Mouse (Mus musculus): Measurements from ENCODE around the gene Olfr325. TPM values are rescaled to one million over a fixed set of nuclear protein-coding genes. Genes with fewer than 3 reads are reported as not detected.

Gene Olfr325
- total RNA-seq, 2 experiments from 2014 or later = not detected

- DNase-seq (ENCODE audit: low spot score in 2 of 2) = no peak
Measured at GRCm38 (mm10) chr11:58626146-58626545, 48.6 kb downstream of the Olfr325 start.

- DNase-seq (ENCODE audit: low spot score in 2 of 2) = no peak
Measured at GRCm38 (mm10) chr11:58630401-58630800, 52.9 kb downstream of the Olfr325 start, which contains the start of gene Olfr323. Olfr323 (minus strand) TSS chr11:58630501.

Other genes with a start within 250 kb of the Olfr325 start
- 10 to 100 TPM; 39.4 to 45.1 TPM for gene Zfp672, start 247.4 kb upstream of the Olfr325 start, total RNA-seq (2021)
- gene Sh3bp5l, start 247.0 kb upstream of the Olfr325 start, total RNA-seq (2021) = 10 to 100 TPM; 50.1 to 53.7 TPM
- gene Lypd8, start 198.7 kb upstream of the Olfr325 start, total RNA-seq (2021) = not detected
- not detected for gene 1810065E05Rik, start 156.6 kb upstream of the Olfr325 start, total RNA-seq (2021)
- not detected for gene Gm12253, start 145.2 kb upstream of the Olfr325 start, total RNA-seq (2021)
- not detected for gene Lypd9, start 124.8 kb upstream of the Olfr325 start, total RNA-seq (2021)
- not detected for gene Olfr30, start 115.5 kb upstream of the Olfr325 start, total RNA-seq (2021)
- gene Olfr332, start 85.2 kb upstream of the Olfr325 start, total RNA-seq (2021) = not detected
- not detected for gene Olfr331, start 75.2 kb upstream of the Olfr325 start, total RNA-seq (2021)
- gene Olfr330, start 42.9 kb upstream of the Olfr325 start, total RNA-seq (2021) = not detected
- gene Olfr329-ps, start 31.3 kb upstream of the Olfr325 start, total RNA-seq (2021) = not detected
- gene Olfr328, start 22.1 kb upstream of the Olfr325 start, total RNA-seq (2021) = not detected
- gene Olfr224, start 7.2 kb upstream of the Olfr325 start, total RNA-seq (2021) = not detected
- gene Olfr324, start 17.4 kb downstream of the Olfr325 start, total RNA-seq (2021) = not detected
- gene 2210407C18Rik, start 38.3 kb downstream of the Olfr325 start, total RNA-seq (2021) = not detected
- not detected for gene Olfr323, start 52.8 kb downstream of the Olfr325 start, total RNA-seq (2021)
- gene Trim58, start 62.7 kb downstream of the Olfr325 start, total RNA-seq (2021) = under 1 TPM in 1 of 2 experiments, not detected in 1; 0.21 TPM
- not detected for gene Olfr322, start 81.1 kb downstream of the Olfr325 start, total RNA-seq (2021)
- not detected for gene Olfr320, start 103.4 kb downstream of the Olfr325 start, total RNA-seq (2021)
- not detected for gene Olfr319, start 121.4 kb downstream of the Olfr325 start, total RNA-seq (2021)
- not detected for gene Olfr318, start 146.3 kb downstream of the Olfr325 start, total RNA-seq (2021)
- gene Olfr317, start 161.5 kb downstream of the Olfr325 start, total RNA-seq (2021) = under 1 TPM in 1 of 2 experiments, not detected in 1; 0.26 TPM
- 1 to 10 TPM; 2.1 to 2.9 TPM for gene Olfr316, start 175.0 kb downstream of the Olfr325 start, total RNA-seq (2021)
- gene Olfr315, start 195.5 kb downstream of the Olfr325 start, total RNA-seq (2021) = not detected
- not detected for gene Olfr314, start 205.2 kb downstream of the Olfr325 start, total RNA-seq (2021)
- gene Fam183b, start 224.2 kb downstream of the Olfr325 start, total RNA-seq (2021) = 1 to 10 TPM; 1.8 to 2.2 TPM
- not detected for gene Olfr313, start 237.3 kb downstream of the Olfr325 start, total RNA-seq (2021)